Mouse (Mus musculus): ENCODE results near the gene Ndel1. TPM values are rescaled to one million over a fixed set of nuclear protein-coding genes. Genes with fewer than 3 reads are reported as not detected.
"Not testable (repeated sequence)": the region's sequence is repeated elsewhere in the genome, so short reads cannot be mapped to it uniquely, and the experiment has no call there.

Ndel1 gene
- polyA plus RNA-seq, 1 experiment from 2014 or later = 86.1 TPM

DNA sequence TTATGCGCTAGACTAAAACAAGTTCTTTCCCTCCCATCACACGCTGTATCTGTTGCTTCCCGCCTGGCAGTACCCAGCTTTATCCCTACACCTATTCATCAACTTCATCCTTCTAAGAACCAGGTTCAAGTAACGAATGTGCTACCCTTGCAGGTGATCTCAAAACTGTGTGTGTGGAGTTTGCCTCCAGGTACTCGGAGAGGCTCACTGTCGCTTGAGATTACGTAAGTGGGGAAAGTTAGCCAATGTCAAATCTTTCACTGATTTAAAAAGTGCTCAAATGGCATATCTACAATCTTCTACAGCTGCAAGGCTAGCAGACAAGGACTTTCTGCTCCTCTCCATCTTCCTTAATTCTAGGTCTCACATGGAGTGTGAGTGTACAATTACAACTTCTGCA is 20.8 kb downstream of the Ndel1 start:
- TF ChIP-seq CTCF (IDR thresholded peaks at IDR 0.05; ENCODE audit: low read depth) = no peak
- no peaks in the 10 kb centered on the region for H3K9me3 ChIP-seq (replicated peaks; ENCODE audit: low read length)
- peak overlapping the region; percentile 86 for H3K4me3 ChIP-seq (replicated peaks; ENCODE audit: low read depth, low read length)
- H3K27me3 ChIP-seq (ENCODE audit: insufficient read depth, low read length) = no peaks in the 10 kb centered on the region
- DNase-seq (ENCODE audit: low spot score) (no peak), ATAC-seq (replicated peaks; ENCODE audit: low FRiP score, low read depth) (no peak)
- H3K9ac ChIP-seq (ENCODE audit: low read depth, low read length) = 0 out of 2 replicates have a peak overlapping the region, but pooled peaks have one; percentile 40
- peaks cover 5% of the 10 kb centered on the region; the same call in 1 of the 2 replicates for H3K4me1 ChIP-seq (replicated peaks; ENCODE audit: insufficient read depth, low read length)
- WGBS = 66% methylated on average over 7 of the region's 7 CpGs
- H3K27ac ChIP-seq = no peak overlapping the region
- H3K4me2 ChIP-seq (ENCODE audit: low read length) = peak overlapping the region; percentile 80
- H3K36me3 ChIP-seq (ENCODE audit: insufficient read depth, low read length) = no peaks in the 10 kb centered on the region; the same call in 1 of the 2 replicates

DNA sequence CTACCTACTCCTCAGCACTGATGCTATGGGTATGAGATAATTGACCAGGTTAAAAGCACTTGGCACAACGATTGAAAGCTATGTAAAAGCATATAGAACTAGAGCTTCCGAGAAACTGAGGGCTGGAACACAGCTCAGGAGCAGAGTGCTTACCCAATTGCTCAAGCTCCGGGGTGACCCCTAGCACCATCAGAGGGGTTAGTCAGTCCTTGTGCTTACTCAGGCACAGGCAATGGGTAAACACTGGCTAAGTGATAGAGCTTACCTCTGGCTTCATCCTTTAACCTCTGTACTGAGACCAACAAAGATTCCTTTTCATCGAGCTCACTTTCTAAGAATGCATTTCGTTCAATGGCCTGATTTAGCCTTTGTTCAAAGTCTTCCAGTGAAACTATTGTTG is 32.1 kb downstream of the Ndel1 start:
- Histone ChIP-seq H3K36me3 (ENCODE audit: insufficient read depth, low read length) (peaks cover 52% of the 10 kb centered on the region), H3K9me3 (replicated peaks; ENCODE audit: low read length) (no peaks in the 10 kb centered on the region), H3K4me1 (replicated peaks; ENCODE audit: insufficient read depth, low read length) (no peaks in the 10 kb centered on the region), H3K4me2 (ENCODE audit: low read length) (no peak overlapping the region), H3K4me3 (replicated peaks; ENCODE audit: low read depth, low read length) (no peak overlapping the region), H3K9ac (ENCODE audit: low read depth, low read length) (no peak overlapping the region), H3K27me3 (ENCODE audit: insufficient read depth, low read length) (no peaks in the 10 kb centered on the region), H3K27ac (no peak overlapping the region)
- DNase-seq (ENCODE audit: low spot score) (no peak), ATAC-seq (replicated peaks; ENCODE audit: low FRiP score, low read depth) (no peak)
- TF ChIP-seq CTCF (IDR thresholded peaks at IDR 0.05; ENCODE audit: low read depth) = no peak
- 90% methylated on average over 5 of the region's 5 CpGs for WGBS

DNA sequence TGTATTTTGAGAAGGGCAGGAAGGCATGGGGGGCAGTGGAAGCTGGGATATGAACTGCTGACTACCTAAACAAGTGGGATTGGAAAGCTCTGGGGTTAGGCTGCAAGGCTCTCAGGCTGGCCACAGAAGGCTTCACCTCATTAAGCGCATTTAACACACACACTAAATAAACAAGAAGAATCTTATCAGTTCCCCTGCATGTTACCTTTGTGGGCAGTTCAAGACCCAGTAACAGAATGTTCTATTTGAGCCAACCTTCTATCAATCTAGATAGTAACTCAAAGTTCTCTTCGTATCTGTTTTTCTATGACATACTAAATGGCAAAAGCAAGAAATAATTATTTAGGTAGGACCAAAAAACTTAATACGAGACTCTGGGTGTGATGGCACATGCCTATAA is 36.6 kb downstream of the Ndel1 start:
- H3K27me3 ChIP-seq (ENCODE audit: insufficient read depth, low read length) = no peaks in the 10 kb centered on the region
- WGBS = 88% methylated on average over 3 of the region's 3 CpGs
- no peak overlapping the region for H3K4me2 ChIP-seq (ENCODE audit: low read length)
- no peak for TF ChIP-seq CTCF (IDR thresholded peaks at IDR 0.05; ENCODE audit: low read depth)
- no peak for ATAC-seq (replicated peaks; ENCODE audit: low FRiP score, low read depth)
- H3K4me1 ChIP-seq (replicated peaks; ENCODE audit: insufficient read depth, low read length) = no peaks in the 10 kb centered on the region
- H3K27ac ChIP-seq = no peak overlapping the region
- H3K9me3 ChIP-seq (replicated peaks; ENCODE audit: low read length) = no peaks in the 10 kb centered on the region
- no peak overlapping the region for H3K9ac ChIP-seq (ENCODE audit: low read depth, low read length)
- H3K36me3 ChIP-seq (ENCODE audit: insufficient read depth, low read length) = peaks cover 50% of the 10 kb centered on the region
- H3K4me3 ChIP-seq (replicated peaks; ENCODE audit: low read depth, low read length) = no peak overlapping the region
- no peak for DNase-seq (ENCODE audit: low spot score)

- no peak overlapping the region for H3K4me3 ChIP-seq (replicated peaks; ENCODE audit: low read depth, low read length)
- peaks cover 47% of the 10 kb centered on the region for H3K36me3 ChIP-seq (ENCODE audit: insufficient read depth, low read length)
- no peak overlapping the region for H3K4me2 ChIP-seq (ENCODE audit: low read length)
- no peaks in the 10 kb centered on the region for H3K4me1 ChIP-seq (replicated peaks; ENCODE audit: insufficient read depth, low read length)
- no peak overlapping the region for H3K27ac ChIP-seq
- no peak for TF ChIP-seq CTCF (IDR thresholded peaks at IDR 0.05; ENCODE audit: low read depth)
- no peaks in the 10 kb centered on the region for H3K27me3 ChIP-seq (ENCODE audit: insufficient read depth, low read length)
- no peaks in the 10 kb centered on the region for H3K9me3 ChIP-seq (replicated peaks; ENCODE audit: low read length)
- ATAC-seq (replicated peaks; ENCODE audit: low FRiP score, low read depth) = no peak
- no peak for DNase-seq (ENCODE audit: low spot score)
- H3K9ac ChIP-seq (ENCODE audit: low read depth, low read length) = no peak overlapping the region
Observed at GRCm38 (mm10) chr11:68833593-68833992, 38.1 kb downstream of the Ndel1 start.

DNA sequence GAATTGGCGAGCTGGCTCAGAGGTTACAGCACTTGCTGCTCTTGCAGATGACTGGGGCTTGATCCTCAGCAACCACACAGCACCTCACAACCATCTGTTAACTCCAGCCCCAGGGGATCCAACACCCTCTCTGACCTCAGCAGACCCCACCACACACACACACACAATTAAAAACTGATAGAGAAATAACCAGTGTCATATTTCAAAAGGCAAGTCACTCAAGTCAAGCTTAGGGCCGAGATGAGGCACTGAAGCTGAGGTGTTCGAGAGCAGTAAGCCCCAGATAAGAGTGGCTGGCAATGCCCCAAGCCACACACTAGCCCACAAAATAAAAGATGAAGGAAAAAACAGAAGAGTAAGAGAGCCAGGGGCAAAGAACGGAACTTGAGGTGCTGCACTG is 38.9 kb downstream of the Ndel1 start:
- Histone ChIP-seq H3K4me3 (replicated peaks; ENCODE audit: low read depth, low read length) (no peak overlapping the region), H3K27ac (no peak overlapping the region), H3K27me3 (ENCODE audit: insufficient read depth, low read length) (no peaks in the 10 kb centered on the region), H3K36me3 (ENCODE audit: insufficient read depth, low read length) (peaks cover 54% of the 10 kb centered on the region), H3K4me2 (ENCODE audit: low read length) (no peak overlapping the region), H3K4me1 (replicated peaks; ENCODE audit: insufficient read depth, low read length) (no peaks in the 10 kb centered on the region), H3K9ac (ENCODE audit: low read depth, low read length) (no peak overlapping the region), H3K9me3 (replicated peaks; ENCODE audit: low read length) (no peaks in the 10 kb centered on the region)
- DNase-seq (ENCODE audit: low spot score) (no peak), ATAC-seq (replicated peaks; ENCODE audit: low FRiP score, low read depth) (no peak)
- WGBS = 57% methylated on average over 4 of the region's 4 CpGs
- no peak for TF ChIP-seq CTCF (IDR thresholded peaks at IDR 0.05; ENCODE audit: low read depth)

DNA sequence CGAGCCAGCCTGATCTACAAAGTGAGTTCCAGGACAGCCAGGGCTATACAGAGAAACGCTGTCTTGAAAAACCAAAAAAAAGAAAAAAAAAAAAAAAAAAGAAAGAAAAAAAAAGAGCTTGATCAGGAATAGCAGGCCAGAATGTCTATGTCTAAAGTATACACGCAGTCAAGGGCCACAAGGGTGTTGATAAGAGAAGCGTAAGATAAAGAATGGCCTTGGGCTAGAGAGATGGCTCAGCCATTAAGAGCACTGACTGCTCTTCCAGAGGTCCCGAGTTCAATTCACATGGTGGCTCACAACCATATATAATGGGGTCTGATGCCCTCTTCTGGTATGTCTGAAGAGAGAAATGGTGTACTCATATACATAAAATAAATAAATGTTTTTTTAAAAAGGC is 40.1 kb downstream of the Ndel1 start:
- not testable (repeated sequence) for H3K9ac ChIP-seq (ENCODE audit: low read depth, low read length); DNase-seq (ENCODE audit: low spot score); H3K9me3 ChIP-seq (replicated peaks; ENCODE audit: low read length); H3K4me3 ChIP-seq (replicated peaks; ENCODE audit: low read depth, low read length); H3K27me3 ChIP-seq (ENCODE audit: insufficient read depth, low read length); ATAC-seq (replicated peaks; ENCODE audit: low FRiP score, low read depth); H3K4me1 ChIP-seq (replicated peaks; ENCODE audit: insufficient read depth, low read length); H3K4me2 ChIP-seq (ENCODE audit: low read length); H3K27ac ChIP-seq
- H3K36me3 ChIP-seq (ENCODE audit: insufficient read depth, low read length) = peaks cover 55% of the 10 kb centered on the region
- 93% methylated on average over 5 of the region's 5 CpGs for WGBS

DNA sequence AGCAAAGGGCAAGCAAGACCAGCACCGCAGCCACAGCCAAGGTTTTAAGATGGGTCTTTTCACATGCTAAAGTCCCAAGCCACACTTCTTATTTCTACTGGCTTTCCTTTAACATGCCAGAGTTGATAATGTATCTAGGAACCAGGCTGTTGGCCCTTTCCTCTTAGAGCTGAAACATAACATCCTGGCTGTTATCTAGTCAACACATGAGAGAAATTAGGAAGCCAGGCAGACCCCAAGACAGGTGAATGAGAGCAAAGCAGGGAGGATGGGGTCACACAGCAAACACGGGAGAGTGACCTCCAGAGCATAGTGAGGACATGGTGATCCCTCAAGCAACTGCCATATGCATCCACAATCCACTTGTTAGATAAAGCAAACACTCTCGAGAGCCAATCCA is 44.9 kb downstream of the Ndel1 start:
- peaks cover 47% of the 10 kb centered on the region for H3K36me3 ChIP-seq (ENCODE audit: insufficient read depth, low read length)
- no peak overlapping the region for H3K9ac ChIP-seq (ENCODE audit: low read depth, low read length)

More for the DNA sequence above, 44.9 kb downstream of the Ndel1 start:
- ATAC-seq (replicated peaks; ENCODE audit: low FRiP score, low read depth) = no peak
- Histone ChIP-seq H3K27me3 (ENCODE audit: insufficient read depth, low read length) (no peaks in the 10 kb centered on the region), H3K4me1 (replicated peaks; ENCODE audit: insufficient read depth, low read length) (no peaks in the 10 kb centered on the region), H3K4me2 (ENCODE audit: low read length) (no peak overlapping the region), H3K27ac (no peak overlapping the region), H3K9me3 (replicated peaks; ENCODE audit: low read length) (no peaks in the 10 kb centered on the region), H3K4me3 (replicated peaks; ENCODE audit: low read depth, low read length) (no peak overlapping the region)
- WGBS = 81% methylated on average over 3 of the region's 3 CpGs
- no peak for DNase-seq (ENCODE audit: low spot score)
- TF ChIP-seq CTCF (IDR thresholded peaks at IDR 0.05; ENCODE audit: low read depth) = no peak

All from kidney, postnatal 0 days (tissue).